ENCODE assay signal across 9 mouse cellular contexts in genomic region chr11:70026689-70027088, GRCm38 (mm10). TPM values are rescaled to one million over a fixed set of nuclear protein-coding genes. Genes with fewer than 3 reads are reported as not detected.
DNase-seq lines count a peak whose midpoint lies in the region; ATAC-seq and TF ChIP-seq lines count a peak whose summit lies in the region.
"Had no signal": no experiment of that assay in that cellular context is flagged by ENCODE, and none has a peak within 500 bp of the region (broad histone marks: within the 10 kb centered on the region; RNA-seq: fewer than 3 reads in every experiment).

No protein-coding gene starts in this region.

- no peak for TF ChIP-seq CTCF in kidney, adult 2 months (conservative IDR thresholded peaks at IDR 0.05; ENCODE audit: insufficient read depth, insufficient read length, low read depth, low read length)
- TF ChIP-seq CTCF in intestine, postnatal 0 days (IDR thresholded peaks at IDR 0.05; ENCODE audit: low read depth): no peak
- no peak for TF ChIP-seq CTCF in thymus, adult 2 months (IDR thresholded peaks at IDR 0.05; ENCODE audit: borderline replicate concordance, control insufficient read depth, extremely low read depth, insufficient read depth, low read length, poor library complexity)

- WGBS in kidney, adult 2 months: 12% methylated on average over 19 of the region's 19 CpGs
- 9% methylated on average over 19 of the region's 19 CpGs for WGBS in intestine, postnatal 0 days
- under 1% methylated on average over 19 of the region's 19 CpGs for WGBS in midbrain, embryonic 10.5 days
- WGBS in thymus, adult 2 months: 86% methylated on average over 19 of the region's 19 CpGs

- DNase-seq in kidney, adult 2 months: peak; percentile 33
- no peak for DNase-seq in kidney, adult 8-10 months
- DNase-seq in cerebellum, postnatal 25 days: peak; percentile 40 to 70
- DNase-seq in gastrocnemius, postnatal 36 days: peak; percentile 50 to 65
- DNase-seq in midbrain, embryonic 10.5 days (ENCODE audit: low spot score): peak; percentile 75
- DNase-seq in thymus, adult 2 months: no peak
- no peak for DNase-seq in left cerebral cortex, adult 11 months (ENCODE audit: low spot score)

- no peaks in the 10 kb centered on the region for H3K9me3 ChIP-seq in intestine, postnatal 0 days (ENCODE audit: control insufficient read depth)
- no peaks in the 10 kb centered on the region for H3K9me3 ChIP-seq in midbrain, embryonic 10.5 days (replicated peaks)

- TF ChIP-seq POLR2A in kidney, adult 2 months (IDR thresholded peaks at IDR 0.05; ENCODE audit: low read depth, low read length): no peak
- TF ChIP-seq POLR2A in thymus, adult 2 months (IDR thresholded peaks at IDR 0.05; ENCODE audit: control insufficient read depth, extremely low read depth, insufficient read depth, low read length, poor library complexity): no peak

- intact Hi-C loops in gastrocnemius, postnatal 36 days (cut with DNase I): no loop called here

- H3K4me1 ChIP-seq in kidney, adult 2 months (ENCODE audit: control insufficient read depth, insufficient read depth, low read length): no peaks in the 10 kb centered on the region
- peaks cover 8% of the 10 kb centered on the region for H3K4me1 ChIP-seq in intestine, postnatal 0 days (replicated peaks; ENCODE audit: control insufficient read depth, insufficient read depth, low read length)
- H3K4me1 ChIP-seq in midbrain, embryonic 10.5 days: peaks cover 95% of the 10 kb centered on the region
- H3K4me1 ChIP-seq in thymus, adult 2 months (replicated peaks; ENCODE audit: control insufficient read depth, insufficient read depth, low read length): peaks cover 44% of the 10 kb centered on the region

- H3K27me3 ChIP-seq in kidney, adult 2 months (replicated peaks; ENCODE audit: control insufficient read depth, insufficient read depth, low read length): no peaks in the 10 kb centered on the region
- peaks cover 28% of the 10 kb centered on the region for H3K27me3 ChIP-seq in intestine, postnatal 0 days (replicated peaks; ENCODE audit: control insufficient read depth, insufficient read depth, low read length)
- no peaks in the 10 kb centered on the region for H3K27me3 ChIP-seq in midbrain, embryonic 10.5 days (ENCODE audit: low read depth, poor library complexity, severe bottlenecking)
- no peaks in the 10 kb centered on the region for H3K27me3 ChIP-seq in thymus, adult 2 months (ENCODE audit: control insufficient read depth, insufficient read depth, low read length)

- H3K27ac ChIP-seq in kidney, adult 2 months (ENCODE audit: insufficient read depth, low read depth, low read length): no peak overlapping the region
- peak overlapping the region; percentile 21; the same call in 1 of the 2 replicates for H3K27ac ChIP-seq in intestine, postnatal 0 days (ENCODE audit: low read depth, low read length)
- peak overlapping the region; percentile 88 for H3K27ac ChIP-seq in midbrain, embryonic 10.5 days (replicated peaks)
- no peak overlapping the region for H3K27ac ChIP-seq in thymus, adult 2 months (ENCODE audit: control insufficient read depth, insufficient read depth, low read length)

- no peaks in the 10 kb centered on the region for H3K36me3 ChIP-seq in kidney, adult 2 months (ENCODE audit: control insufficient read depth, insufficient read depth, low read length)
- peaks cover 5% of the 10 kb centered on the region; the same call in 1 of the 2 replicates for H3K36me3 ChIP-seq in intestine, postnatal 0 days (ENCODE audit: control insufficient read depth, insufficient read depth)
- peaks cover 13% of the 10 kb centered on the region for H3K36me3 ChIP-seq in midbrain, embryonic 10.5 days
- H3K36me3 ChIP-seq in thymus, adult 2 months (ENCODE audit: control insufficient read depth, insufficient read depth, low read length): peaks cover 12% of the 10 kb centered on the region

- peak; percentile 36; the same call in 1 of the 2 replicates for ATAC-seq in intestine, postnatal 0 days

- peak overlapping the region; percentile 55 for H3K4me2 ChIP-seq in intestine, postnatal 0 days (replicated peaks; ENCODE audit: low read depth)

- H3K9ac ChIP-seq in intestine, postnatal 0 days (ENCODE audit: low read depth, low read length): no peak overlapping the region

- H3K4me3 ChIP-seq in kidney, adult 2 months (ENCODE audit: insufficient read depth, low read depth, low read length): no peak overlapping the region
- H3K4me3 ChIP-seq in intestine, postnatal 0 days (ENCODE audit: low read depth, low read length): peak overlapping the region; percentile 24
- peak overlapping the region; percentile 57 for H3K4me3 ChIP-seq in midbrain, embryonic 10.5 days
- no peak overlapping the region for H3K4me3 ChIP-seq in thymus, adult 2 months (ENCODE audit: control insufficient read depth, insufficient read depth, low read length)

RNA-seq across cellular contexts. Expression of gene Dlg4, which starts 9.9 kb away (rescaled TPM):
- 8.1 and 8.3 TPM in 2 replicates for polyA plus RNA-seq in kidney, adult 2 months (2012; rRNA removed)
- 1 to 10 TPM; 4.9 to 6.5 TPM for total RNA-seq in gastrocnemius, postnatal 36 days (2021)
- polyA plus RNA-seq in intestine, postnatal 0 days (2015; fragmentation: Nextera tagmentation; extraction: Ambion mirVana): 1.4 and 1.8 TPM in 2 replicates
- 16.6 and 23.8 TPM in 2 replicates for polyA plus RNA-seq in midbrain, embryonic 10.5 days (2016; fragmentation: Nextera tagmentation; extraction: Ambion mirVana)
- 71.7 and 72.1 TPM in 2 replicates for polyA plus RNA-seq in thymus, adult 2 months (2012; rRNA removed)

RNA-seq across cellular contexts. Expression of gene Acadvl, which starts 11.5 kb away (rescaled TPM):
- 249 and 308 TPM in 2 replicates for polyA plus RNA-seq in kidney, adult 2 months (2012; rRNA removed)
- total RNA-seq in gastrocnemius, postnatal 36 days (2021): 100 to 1,000 TPM; 320 to 384 TPM
- polyA plus RNA-seq in intestine, postnatal 0 days (2015; fragmentation: Nextera tagmentation; extraction: Ambion mirVana): 203 and 215 TPM in 2 replicates
- 42.2 and 48.6 TPM in 2 replicates for polyA plus RNA-seq in midbrain, embryonic 10.5 days (2016; fragmentation: Nextera tagmentation; extraction: Ambion mirVana)
- polyA plus RNA-seq in thymus, adult 2 months (2012; rRNA removed): 88.5 and 110 TPM in 2 replicates

RNA-seq across cellular contexts. Expression of gene Dvl2, which starts 26.3 kb away (rescaled TPM):
- 8.5 and 9.6 TPM in 2 replicates for polyA plus RNA-seq in kidney, adult 2 months (2012; rRNA removed)
- 1 to 10 TPM; 3.3 to 4.6 TPM for total RNA-seq in gastrocnemius, postnatal 36 days (2021)
- polyA plus RNA-seq in intestine, postnatal 0 days (2015; fragmentation: Nextera tagmentation; extraction: Ambion mirVana): 9.1 TPM in 2 replicates
- 52.1 and 54.1 TPM in 2 replicates for polyA plus RNA-seq in midbrain, embryonic 10.5 days (2016; fragmentation: Nextera tagmentation; extraction: Ambion mirVana)
- polyA plus RNA-seq in thymus, adult 2 months (2012; rRNA removed): 52.4 and 55.7 TPM in 2 replicates

RNA-seq across cellular contexts. Expression of gene Asgr1, which starts 27.2 kb away (rescaled TPM):
- polyA plus RNA-seq in kidney, adult 2 months (2012; rRNA removed): 0.25 and 0.41 TPM in 2 replicates
- not detected for total RNA-seq in gastrocnemius, postnatal 36 days (2021)
- polyA plus RNA-seq in intestine, postnatal 0 days (2015; fragmentation: Nextera tagmentation; extraction: Ambion mirVana): not detected in 2 replicates
- 0.58 and 0.73 TPM in 2 replicates for polyA plus RNA-seq in midbrain, embryonic 10.5 days (2016; fragmentation: Nextera tagmentation; extraction: Ambion mirVana)
- 1.3 TPM in 1 of 2 replicates, not detected in the other for polyA plus RNA-seq in thymus, adult 2 months (2012; rRNA removed)
- total RNA-seq: CH12.LX had no signal

RNA-seq across cellular contexts. Expression of gene Phf23, which starts 31.1 kb away (rescaled TPM):
- 16.0 and 21.4 TPM in 2 replicates for polyA plus RNA-seq in kidney, adult 2 months (2012; rRNA removed)
- total RNA-seq in gastrocnemius, postnatal 36 days (2021): 10 to 100 TPM; 12.6 to 16.5 TPM
- 32.6 and 37.7 TPM in 2 replicates for polyA plus RNA-seq in intestine, postnatal 0 days (2015; fragmentation: Nextera tagmentation; extraction: Ambion mirVana)
- 95.1 and 96.3 TPM in 2 replicates for polyA plus RNA-seq in midbrain, embryonic 10.5 days (2016; fragmentation: Nextera tagmentation; extraction: Ambion mirVana)
- polyA plus RNA-seq in thymus, adult 2 months (2012; rRNA removed): 36.5 and 43.4 TPM in 2 replicates

Comparison
In these comparisons a context has a peak if more than half of its experiments do, and no peak if none do; other contexts are left out.
1. DNase-seq: peak in kidney, adult 2 months (single experiment), cerebellum, postnatal 25 days (2 of 2), gastrocnemius, postnatal 36 days (2 of 2) and midbrain, embryonic 10.5 days (single experiment); none in kidney, adult 8-10 months (0 of 2), thymus, adult 2 months (single experiment) and left cerebral cortex, adult 11 months (single experiment).
2. H3K27ac ChIP-seq: peak in intestine, postnatal 0 days (single experiment) and midbrain, embryonic 10.5 days (single experiment); none in kidney, adult 2 months (single experiment) and thymus, adult 2 months (single experiment).
3. H3K4me3 ChIP-seq: peak in intestine, postnatal 0 days (single experiment) and midbrain, embryonic 10.5 days (single experiment); none in kidney, adult 2 months (single experiment) and thymus, adult 2 months (single experiment).